Mouse (Mus musculus): ENCODE measurements around the gene Best2.

GRCm38 (mm10) chr8:84959811-84960210, 54.5 kb downstream of the Best2 start:
- TF ChIP-seq EP300 (IDR thresholded peaks at IDR 0.05; ENCODE audit: low read depth in 1 of 2, low read length in 2 of 2) (no peak), ZC3H11A (IDR thresholded peaks at IDR 0.05; ENCODE audit: low read depth, low read length) (no peak), CTCF (IDR thresholded peaks at IDR 0.05 in 2 of 3, conservative IDR thresholded peaks at IDR 0.05 in 1 of 3; ENCODE audit: control insufficient read depth in 1 of 3, insufficient read depth in 1 of 3, low read depth in 2 of 3, low read length in 3 of 3, poor library complexity in 1 of 3, severe bottlenecking in 1 of 3) (no peak), RAD21 (IDR thresholded peaks at IDR 0.05; ENCODE audit: low read depth, low read length) (no peak), RCOR1 (IDR thresholded peaks at IDR 0.05; ENCODE audit: low read depth, low read length) (no peak), TAL1 (IDR thresholded peaks at IDR 0.05; ENCODE audit: low read length) (no peak), MAZ (IDR thresholded peaks at IDR 0.05; ENCODE audit: low read depth, low read length) (no peak), ZMIZ1 (IDR thresholded peaks at IDR 0.05; ENCODE audit: low read depth, low read length) (no peak), POLR2A (IDR thresholded peaks at IDR 0.05; ENCODE audit: control insufficient read depth in 1 of 2, insufficient read depth in 1 of 2, low read depth in 1 of 2, low read length in 2 of 2, poor library complexity in 1 of 2) (no peak)

Data from MEL (cell line).